Mouse (Mus musculus): ENCODE data around the gene Lingo2.

Gene Lingo2

GRCm38 (mm10) chr4:36951150-36951954 lies at the start of gene Lingo2:
Lingo2 (minus strand) TSS chr4:36951747.
- DNase-seq = no peak

GRCm38 (mm10) chr4:36973358-36973757 lies 21.8 kb upstream of the Lingo2 start:
- DNase-seq = no peak

- DNase-seq = no peak
These were observed 1.2 kb upstream of the Lingo2 start for GRCm38 (mm10) chr4:36952431-36953429.

GRCm38 (mm10) chr4:36951955-36952215 lies 338 bp upstream of the Lingo2 start:
- DNase-seq = no peak

GRCm38 (mm10) chr4:36950790-36951149 lies 777 bp downstream of the Lingo2 start:
- no peak for DNase-seq

GRCm38 (mm10) chr4:36950021-36950751 lies 1.4 kb downstream of the Lingo2 start:
- no peak for DNase-seq

- DNase-seq = no peak
These were observed 60.7 kb downstream of the Lingo2 start for GRCm38 (mm10) chr4:36890810-36891209.

GRCm38 (mm10) chr4:36890365-36890764 lies 61.2 kb downstream of the Lingo2 start:
- DNase-seq = no peak

- DNase-seq = no peak
These were observed 76.8 kb downstream of the Lingo2 start for GRCm38 (mm10) chr4:36874781-36875180.

- DNase-seq = no peak
These were observed 126.6 kb downstream of the Lingo2 start for GRCm38 (mm10) chr4:36824982-36825381.

GRCm38 (mm10) chr4:36821914-36822313 lies 129.6 kb downstream of the Lingo2 start:
- no peak for DNase-seq

- DNase-seq = no peak
These were observed 176.5 kb downstream of the Lingo2 start for GRCm38 (mm10) chr4:36775088-36775487.

- DNase-seq = no peak
These were observed 220.9 kb downstream of the Lingo2 start for GRCm38 (mm10) chr4:36730691-36731090.

- DNase-seq = no peak
These were observed 235.1 kb downstream of the Lingo2 start for GRCm38 (mm10) chr4:36716411-36716810.

- DNase-seq = no peak
These were observed 252.7 kb downstream of the Lingo2 start for GRCm38 (mm10) chr4:36698888-36699287.

GRCm38 (mm10) chr4:36696810-36697209 lies 254.7 kb downstream of the Lingo2 start:
- DNase-seq = no peak

GRCm38 (mm10) chr4:36659920-36660319 lies 291.6 kb downstream of the Lingo2 start:
- no peak for DNase-seq

GRCm38 (mm10) chr4:36647753-36648152 lies 303.8 kb downstream of the Lingo2 start:
- DNase-seq = no peak

GRCm38 (mm10) chr4:36635666-36636065 lies 315.9 kb downstream of the Lingo2 start:
- DNase-seq = no peak

GRCm38 (mm10) chr4:36576801-36577200 lies 374.7 kb downstream of the Lingo2 start:
- DNase-seq = no peak

GRCm38 (mm10) chr4:36576256-36576655 lies 375.3 kb downstream of the Lingo2 start:
- DNase-seq = no peak

GRCm38 (mm10) chr4:36566544-36566943 lies 385.0 kb downstream of the Lingo2 start:
- DNase-seq = no peak

GRCm38 (mm10) chr4:36560997-36561396 lies 390.6 kb downstream of the Lingo2 start:
- no peak for DNase-seq

Measured in cerebellum, adult 8-10 months (tissue).